Mouse (Mus musculus): ENCODE measurements around the gene Arhgef15. TPM values are rescaled to one million over a fixed set of nuclear protein-coding genes. Genes with fewer than 3 reads are reported as not detected.

The Arhgef15 gene
- polyA plus RNA-seq, 1 experiment = 359 TPM

- Histone ChIP-seq H3K4me1 (ENCODE audit: control insufficient read depth, insufficient read depth, low read length) (peaks cover 8% of the 10 kb centered on the region), H3K4me3 (replicated peaks; ENCODE audit: extremely low read depth, low read depth, low read length) (no peak overlapping the region)
- 48% methylated on average over 7 of the region's 7 CpGs for WGBS
- TF ChIP-seq CTCF (IDR thresholded peaks at IDR 0.05; ENCODE audit: insufficient read depth, low read length) (no peak), POLR2A (IDR thresholded peaks at IDR 0.05; ENCODE audit: borderline replicate concordance, extremely low read depth, low read depth, low read length) (no peak)
- DNase-seq = no peak
These were observed 48.3 kb downstream of the Arhgef15 start for GRCm38 (mm10) chr11:68908846-68909503.

GRCm38 (mm10) chr11:68907251-68907650, 50.0 kb downstream of the Arhgef15 start:
- TF ChIP-seq POLR2A (IDR thresholded peaks at IDR 0.05; ENCODE audit: borderline replicate concordance, extremely low read depth, low read depth, low read length) (no peak), CTCF (IDR thresholded peaks at IDR 0.05; ENCODE audit: insufficient read depth, low read length) (no peak)
- Histone ChIP-seq H3K4me1 (ENCODE audit: control insufficient read depth, insufficient read depth, low read length) (peaks cover 8% of the 10 kb centered on the region), H3K4me3 (replicated peaks; ENCODE audit: extremely low read depth, low read depth, low read length) (no peak overlapping the region)
- no peak for DNase-seq
- WGBS = 62% methylated on average over 3 of the region's 3 CpGs

GRCm38 (mm10) chr11:68906461-68906790, 50.9 kb downstream of the Arhgef15 start:
- peaks cover 3% of the 10 kb centered on the region; the same call in 1 of the 2 replicates for H3K4me1 ChIP-seq (ENCODE audit: control insufficient read depth, insufficient read depth, low read length)
- no peak for DNase-seq
- TF ChIP-seq CTCF (IDR thresholded peaks at IDR 0.05; ENCODE audit: insufficient read depth, low read length) (no peak), POLR2A (IDR thresholded peaks at IDR 0.05; ENCODE audit: borderline replicate concordance, extremely low read depth, low read depth, low read length) (no peak)
- no peak overlapping the region for H3K4me3 ChIP-seq (replicated peaks; ENCODE audit: extremely low read depth, low read depth, low read length)
- WGBS = 31% methylated on average over 4 of the region's 4 CpGs

- TF ChIP-seq CTCF (IDR thresholded peaks at IDR 0.05; ENCODE audit: insufficient read depth, low read length) (no peak), POLR2A (IDR thresholded peaks at IDR 0.05; ENCODE audit: borderline replicate concordance, extremely low read depth, low read depth, low read length) (no peak)
- 88% methylated on average over 9 of the region's 9 CpGs for WGBS
- H3K4me3 ChIP-seq (replicated peaks; ENCODE audit: extremely low read depth, low read depth, low read length) = no peak overlapping the region
- H3K4me1 ChIP-seq (ENCODE audit: control insufficient read depth, insufficient read depth, low read length) = no peaks in the 10 kb centered on the region; the same call in 1 of the 2 replicates
- no peak for DNase-seq
These were observed 51.4 kb downstream of the Arhgef15 start for GRCm38 (mm10) chr11:68905665-68906460.

GRCm38 (mm10) chr11:68905138-68905531, 52.1 kb downstream of the Arhgef15 start:
- no peaks in the 10 kb centered on the region; the same call in 1 of the 2 replicates for H3K4me1 ChIP-seq (ENCODE audit: control insufficient read depth, insufficient read depth, low read length)
- WGBS = 83% methylated on average over 3 of the region's 3 CpGs
- no peak for TF ChIP-seq POLR2A (IDR thresholded peaks at IDR 0.05; ENCODE audit: borderline replicate concordance, extremely low read depth, low read depth, low read length)
- TF ChIP-seq CTCF (IDR thresholded peaks at IDR 0.05; ENCODE audit: insufficient read depth, low read length) = no peak
- no peak overlapping the region for H3K4me3 ChIP-seq (replicated peaks; ENCODE audit: extremely low read depth, low read depth, low read length)
- no peak for DNase-seq

- DNase-seq = peak; percentile 71
- 70% methylated on average over 8 of the region's 8 CpGs for WGBS
- no peak for TF ChIP-seq POLR2A (IDR thresholded peaks at IDR 0.05; ENCODE audit: borderline replicate concordance, extremely low read depth, low read depth, low read length)
- no peak for TF ChIP-seq CTCF (IDR thresholded peaks at IDR 0.05; ENCODE audit: insufficient read depth, low read length)
- no peaks in the 10 kb centered on the region; the same call in 1 of the 2 replicates for H3K4me1 ChIP-seq (ENCODE audit: control insufficient read depth, insufficient read depth, low read length)
- no peak overlapping the region for H3K4me3 ChIP-seq (replicated peaks; ENCODE audit: extremely low read depth, low read depth, low read length)
These were observed 52.7 kb downstream of the Arhgef15 start for GRCm38 (mm10) chr11:68904375-68905137.

- no peak for TF ChIP-seq POLR2A (IDR thresholded peaks at IDR 0.05; ENCODE audit: borderline replicate concordance, extremely low read depth, low read depth, low read length)
- no peak for TF ChIP-seq CTCF (IDR thresholded peaks at IDR 0.05; ENCODE audit: insufficient read depth, low read length)
- no peak for DNase-seq
- no peaks in the 10 kb centered on the region; the same call in 1 of the 2 replicates for H3K4me1 ChIP-seq (ENCODE audit: control insufficient read depth, insufficient read depth, low read length)
- no peak overlapping the region for H3K4me3 ChIP-seq (replicated peaks; ENCODE audit: extremely low read depth, low read depth, low read length)
- WGBS = 79% methylated on average over 2 of the region's 2 CpGs
These were observed 53.5 kb downstream of the Arhgef15 start for GRCm38 (mm10) chr11:68903775-68904174.

GRCm38 (mm10) chr11:68902823-68903222, 54.5 kb downstream of the Arhgef15 start:
- WGBS = 70% methylated on average over 5 of the region's 5 CpGs
- TF ChIP-seq CTCF (IDR thresholded peaks at IDR 0.05; ENCODE audit: insufficient read depth, low read length) (no peak), POLR2A (IDR thresholded peaks at IDR 0.05; ENCODE audit: borderline replicate concordance, extremely low read depth, low read depth, low read length) (no peak)
- H3K4me3 ChIP-seq (replicated peaks; ENCODE audit: extremely low read depth, low read depth, low read length) = no peak overlapping the region

GRCm38 (mm10) chr11:68902367-68902766, 54.9 kb downstream of the Arhgef15 start:
- no peak overlapping the region for H3K4me3 ChIP-seq (replicated peaks; ENCODE audit: extremely low read depth, low read depth, low read length)
- no peak for TF ChIP-seq CTCF (IDR thresholded peaks at IDR 0.05; ENCODE audit: insufficient read depth, low read length)
- no peak for TF ChIP-seq POLR2A (IDR thresholded peaks at IDR 0.05; ENCODE audit: borderline replicate concordance, extremely low read depth, low read depth, low read length)
- DNase-seq = no peak
- WGBS = 7% methylated on average over 11 of the region's 11 CpGs
- H3K4me1 ChIP-seq (ENCODE audit: control insufficient read depth, insufficient read depth, low read length) = no peaks in the 10 kb centered on the region; the same call in 1 of the 2 replicates

More at GRCm38 (mm10) chr11:68902823-68903222, 54.5 kb downstream of the Arhgef15 start:
- DNase-seq = no peak
- no peaks in the 10 kb centered on the region; the same call in 1 of the 2 replicates for H3K4me1 ChIP-seq (ENCODE audit: control insufficient read depth, insufficient read depth, low read length)
